ENCODE assay signal across 8 mouse cellular contexts in the genomic region with DNA sequence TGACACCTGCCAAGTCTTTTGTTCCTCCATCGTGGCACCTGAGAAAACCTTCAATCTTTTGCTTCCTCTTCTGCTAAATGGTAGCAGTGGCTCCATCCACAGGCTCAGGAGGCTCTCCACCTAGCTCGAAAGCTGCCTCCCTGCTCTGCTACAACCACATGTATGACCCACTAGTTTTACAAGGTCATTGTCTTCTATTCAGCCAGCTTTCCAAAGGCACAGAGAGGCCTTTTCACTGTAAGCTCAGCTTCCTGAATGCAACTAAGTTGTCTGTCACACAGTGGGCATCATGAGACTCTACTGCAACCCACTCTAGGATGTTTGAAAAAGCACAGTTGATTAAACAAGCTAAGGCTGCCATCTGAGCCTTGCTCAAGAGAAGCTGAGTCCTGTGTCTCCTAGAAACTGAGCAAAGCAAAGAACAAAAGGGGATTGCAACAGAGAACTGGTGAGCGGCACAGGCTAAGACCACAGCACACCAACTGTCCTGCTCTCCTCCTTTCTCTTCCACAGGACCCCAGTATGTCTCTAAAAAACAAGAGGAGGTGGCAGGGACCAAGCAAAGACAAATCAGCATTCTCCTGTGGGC. TPM values are rescaled to one million over a fixed set of nuclear protein-coding genes. Genes with fewer than 3 reads are reported as not detected.
DNase-seq lines count a peak whose midpoint lies in the region; ATAC-seq lines count a peak whose summit lies in the region.
"Not testable (repeated sequence)": the region's sequence is repeated elsewhere in the genome, so short reads cannot be mapped to it uniquely, and the experiment has no call there.

No protein-coding gene starts in this region.

- H3K4me3 ChIP-seq in kidney, embryonic 16.5 days (ENCODE audit: low read length); limb, embryonic 12.5 days (replicated peaks): not testable (repeated sequence)

- intact Hi-C loops in heart, postnatal 25 days (cut with DNase I) = not testable (repeated sequence)

- not testable (repeated sequence) for H3K27me3 ChIP-seq in kidney, embryonic 16.5 days (ENCODE audit: insufficient read depth, low read length); limb, embryonic 12.5 days

- not testable (repeated sequence) for H3K9ac ChIP-seq in kidney, embryonic 16.5 days (replicated peaks; ENCODE audit: low read length); limb, embryonic 12.5 days (replicated peaks)

- peak; percentile 36 for ATAC-seq in kidney, embryonic 16.5 days (ENCODE audit: low FRiP score, low TSS enrichment)
- peak; percentile 49 for ATAC-seq in limb, embryonic 12.5 days (ENCODE audit: insufficient number of reproducible peaks, insufficient read depth, low FRiP score, low TSS enrichment, low read depth)
- peak; percentile 21 for ATAC-seq in megakaryocyte progenitor cell, adult 5-6 weeks (replicated peaks; ENCODE audit: poor library complexity)

- peak; percentile 93 for DNase-seq in cerebellum, adult 11-12 months
- DNase-seq in frontal cortex, adult 2 months (ENCODE audit: extremely low spot score in 1 of 2, low spot score in 1 of 2) = peak; percentile 91 to 92
- DNase-seq in heart, postnatal 25 days (ENCODE audit: low spot score) = peak; percentile 87
- peak; percentile 89 to 97 for DNase-seq in right cerebral cortex, adult 2 months (ENCODE audit: low spot score in 2 of 2)
- DNase-seq in urinary bladder, adult 2 months (ENCODE audit: low spot score) = peak; percentile 99

- WGBS in kidney, embryonic 16.5 days = 93% methylated on average over 2 of the region's 3 CpGs
- 80% methylated on average over 3 of the region's 3 CpGs for WGBS in limb, embryonic 12.5 days

- H3K9me3 ChIP-seq in kidney, embryonic 16.5 days (ENCODE audit: low read length); limb, embryonic 12.5 days: not testable (repeated sequence)

- H3K4me1 ChIP-seq in kidney, embryonic 16.5 days (ENCODE audit: insufficient read depth, low read length); limb, embryonic 12.5 days (replicated peaks): not testable (repeated sequence)

- not testable (repeated sequence) for H3K36me3 ChIP-seq in kidney, embryonic 16.5 days (ENCODE audit: insufficient read depth, low read length); limb, embryonic 12.5 days

- H3K4me2 ChIP-seq in kidney, embryonic 16.5 days (replicated peaks; ENCODE audit: low read depth, low read length); limb, embryonic 12.5 days: not testable (repeated sequence)

- not testable (repeated sequence) for H3K27ac ChIP-seq in kidney, embryonic 16.5 days (ENCODE audit: low read length); limb, embryonic 12.5 days

RNA-seq across cellular contexts. Expression of a gene that starts 33.2 kb away (rescaled TPM):
- 32.4 and 34.3 TPM in 2 replicates for polyA plus RNA-seq in frontal cortex, adult 2 months (2012; rRNA removed)
- 10 to 100 TPM; 28.2 to 31.6 TPM for total RNA-seq in heart, postnatal 25 days (2021)
- polyA plus RNA-seq in kidney, embryonic 16.5 days (2015; fragmentation: Nextera tagmentation; extraction: Ambion mirVana) = 20.2 and 23.3 TPM in 2 replicates
- polyA plus RNA-seq in limb, embryonic 12.5 days (2016; fragmentation: Nextera tagmentation; extraction: Ambion mirVana) = 28.8 and 29.6 TPM in 2 replicates
- total RNA-seq in megakaryocyte progenitor cell, adult 5-6 weeks (2015) = 35.9 and 37.9 TPM in 2 replicates
- 30.2 and 35.3 TPM in 2 replicates for total RNA-seq in megakaryocyte progenitor cell, adult 5-6 weeks (2017)
- polyA plus RNA-seq in urinary bladder, adult 2 months (2012; rRNA removed) = 23.0 and 25.0 TPM in 2 replicates
